Mouse (Mus musculus) MEL (cell line): Measurements from ENCODE around the gene Mettl5. TPM values are rescaled to one million over a fixed set of nuclear protein-coding genes. Genes with fewer than 3 reads are reported as not detected.

ENCODE experiments used
- DNase-seq: peaks from one replicate; pipeline ENCODE4 v3.0.0; 2011; ENCODE audit warnings: low read depth, low spot score
- H3K27ac ChIP-seq: 2 replicates; pipeline ENCODE4 v1.5.1; 2012; ENCODE audit warnings: low read depth, mild to moderate bottlenecking, control low read depth, low read length, moderate library complexity; ENCODE audit not compliant: control insufficient read depth
- H3K27me3 ChIP-seq, 2 experiments: fragments of 150-350 bp in 1 of 2; sonication (generic) in 1 of 2; 2 replicates each; pipeline ENCODE4 v1.6.1; 2012; ENCODE audit warnings: low read length in 2 of 2, mild to moderate bottlenecking in 2 of 2, improper control_type of control experiment in 1 of 2, moderate library complexity in 1 of 2; ENCODE audit not compliant: insufficient read depth in 2 of 2, control insufficient read depth in 1 of 2
- H3K36me3 ChIP-seq, 2 experiments: 2 replicates each; pipeline ENCODE4 v1.6.1; 2012 to 2014; ENCODE audit warnings: low read length in 2 of 2, improper control_type of control experiment in 1 of 2, inconsistent platforms in 1 of 2, mild to moderate bottlenecking in 1 of 2; ENCODE audit not compliant: insufficient read depth in 2 of 2, control insufficient read depth in 1 of 2
- H3K4me1 ChIP-seq, 2 experiments: fragments of 150-350 bp in 1 of 2; sonication (generic) in 1 of 2; 2 replicates each; pipeline ENCODE4 v1.6.1; 2012; ENCODE audit warnings: low read length in 2 of 2, improper control_type of control experiment in 1 of 2, mild to moderate bottlenecking in 1 of 2; ENCODE audit not compliant: insufficient read depth in 2 of 2, control insufficient read depth in 1 of 2
- H3K4me3 ChIP-seq, 2 experiments: fragments of 150-350 bp in 1 of 2; sonication (generic) in 1 of 2; 2 replicates each; pipeline ENCODE4 v1.5.1; 2012; ENCODE audit warnings: low read depth in 2 of 2, low read length in 2 of 2, mild to moderate bottlenecking in 2 of 2, moderate library complexity in 2 of 2, control low read depth in 1 of 2, improper control_type of control experiment in 1 of 2; ENCODE audit not compliant: control insufficient read depth in 1 of 2, insufficient read depth in 1 of 2
- H3K79me2 ChIP-seq: 2 replicates; pipeline ENCODE4 v1.6.1; 2012; ENCODE audit warnings: mild to moderate bottlenecking, low read length, moderate library complexity; ENCODE audit not compliant: control insufficient read depth, poor library complexity, insufficient read depth
- H3K9ac ChIP-seq: 2 replicates; pipeline ENCODE4 v1.6.1; 2012; ENCODE audit warnings: low read depth, mild to moderate bottlenecking, control low read depth, low read length, moderate library complexity; ENCODE audit not compliant: control insufficient read depth, poor library complexity, severe bottlenecking
- H3K9me3 ChIP-seq: fragments of 150-350 bp; sonication (generic); replicated peaks from 2 replicates; pipeline ENCODE4 v1.6.1; 2012; ENCODE audit warnings: mild to moderate bottlenecking, low read length, improper control_type of control experiment, moderate library complexity; ENCODE audit not compliant: insufficient read depth
- ELF1 ChIP-seq: IDR thresholded peaks from 2 replicates; pipeline ENCODE4 v1.6.1; 2014; ENCODE audit warnings: low read depth, mild to moderate bottlenecking, inconsistent platforms, low read length, improper control_type of control experiment, moderate library complexity
- EP300 ChIP-seq, 2 experiments: IDR thresholded peaks; 2 replicates each; pipeline ENCODE4 v1.6.1; 2011; ENCODE audit warnings: improper control_type of control experiment in 2 of 2, low read length in 2 of 2, low read depth in 1 of 2, mild to moderate bottlenecking in 1 of 2
- GATA1 ChIP-seq: IDR thresholded peaks from 2 replicates; pipeline ENCODE4 v1.6.1; 2011; ENCODE audit warnings: low read depth, low read length, improper control_type of control experiment
- KAT2A ChIP-seq: conservative IDR thresholded peaks from 2 replicates; pipeline ENCODE4 v1.6.1; 2012; ENCODE audit warnings: low read depth, low read length, improper control_type of control experiment, inconsistent platforms
- MAFK ChIP-seq: IDR thresholded peaks from 2 replicates; pipeline ENCODE4 v1.6.1; 2011; ENCODE audit warnings: low read depth, mild to moderate bottlenecking, low read length, improper control_type of control experiment, borderline replicate concordance
- MEF2A ChIP-seq: IDR thresholded peaks from 2 replicates; pipeline ENCODE4 v1.6.1; 2014; ENCODE audit warnings: low read depth, mild to moderate bottlenecking, inconsistent platforms, low read length, improper control_type of control experiment; ENCODE audit not compliant: poor library complexity, insufficient replicate concordance, severe bottlenecking; ENCODE audit errors: extremely low read depth
- MXI1 ChIP-seq: IDR thresholded peaks from 2 replicates; pipeline ENCODE4 v1.6.1; 2011; ENCODE audit warnings: mild to moderate bottlenecking, low read depth, low read length, improper control_type of control experiment
- MYB ChIP-seq: IDR thresholded peaks from 2 replicates; pipeline ENCODE4 v1.6.1; 2011; ENCODE audit warnings: mild to moderate bottlenecking, low read depth, low read length, improper control_type of control experiment
- POLR2AphosphoS5 ChIP-seq: IDR thresholded peaks from 2 replicates; pipeline ENCODE4 v1.6.1; 2012; ENCODE audit warnings: low read depth, borderline replicate concordance, mild to moderate bottlenecking, inconsistent platforms, low read length, moderate library complexity, mixed read lengths
- SIN3A ChIP-seq: IDR thresholded peaks from 2 replicates; pipeline ENCODE4 v1.6.1; 2012; ENCODE audit warnings: low read length, improper control_type of control experiment, inconsistent platforms
- TAL1 ChIP-seq: IDR thresholded peaks from 2 replicates; pipeline ENCODE4 v1.6.1; 2012; ENCODE audit warnings: mild to moderate bottlenecking, inconsistent platforms, low read length, moderate library complexity, mixed read lengths
- TCF12 ChIP-seq: IDR thresholded peaks from 2 replicates; pipeline ENCODE4 v1.6.1; 2014; ENCODE audit warnings: low read depth, mild to moderate bottlenecking, inconsistent platforms, low read length, improper control_type of control experiment, moderate library complexity
- USF2 ChIP-seq, 2 experiments: IDR thresholded peaks; 2 replicates each; pipeline ENCODE4 v1.6.1; 2011 to 2012; ENCODE audit warnings: improper control_type of control experiment in 2 of 2, low read length in 2 of 2, borderline replicate concordance in 1 of 2, inconsistent platforms in 1 of 2, low read depth in 1 of 2, mild to moderate bottlenecking in 1 of 2; ENCODE audit not compliant: insufficient read depth in 1 of 2
- polyA plus RNA-seq, 2 experiments: library from polyadenylated mRNA; stranded (reverse) in 1 of 2; unstranded in 1 of 2; fragments of >175 nt in 1 of 2; fragments of >200 nt in 1 of 2; gene quantifications; 2 replicates each; pipeline versions ENCODE4 v1.2.1 to v1.2.4; 2012; ENCODE audit warnings: low replicate concordance in 2 of 2, low read depth in 1 of 2; ENCODE audit not compliant: insufficient read length in 2 of 2, insufficient read depth in 1 of 2, missing spikeins in 1 of 2
- total RNA-seq: library from RNA; depleted of rRNA; stranded (reverse); fragments of 300-350 nt; gene quantifications from 2 replicates; pipeline ENCODE4 v1.2.3, GENCODE M21; 2012

Mettl5 gene
- total and polyA plus RNA-seq, 3 experiments: 27.5 to 29.2 TPM; not detected in 1

DNA sequence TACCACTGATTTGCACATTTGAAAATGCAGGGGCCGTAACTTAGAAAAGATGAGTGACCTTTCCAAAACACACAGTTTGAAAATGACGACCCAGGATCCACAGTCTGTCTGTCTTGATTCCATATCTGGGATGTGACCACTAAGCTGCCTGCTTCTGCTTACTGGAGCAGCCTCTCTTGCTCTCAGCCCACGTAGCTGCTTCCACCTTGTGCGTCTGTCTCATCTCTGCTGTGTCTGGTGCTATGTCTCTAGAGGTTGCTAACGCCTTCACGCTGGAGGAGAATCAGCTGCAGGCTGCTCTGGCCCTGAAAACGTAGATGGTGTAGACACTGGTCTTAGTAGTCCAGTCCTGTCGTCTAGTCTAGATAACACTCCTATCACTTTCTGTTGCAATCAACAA, 55.3 kb downstream of the Mettl5 start:
- TF ChIP-seq MEF2A: no peak
- no peak for TF ChIP-seq USF2 (IDR thresholded peaks at IDR 0.05; ENCODE audit: borderline replicate concordance in 1 of 2, insufficient read depth in 1 of 2, low read depth in 1 of 2, low read length in 2 of 2)
- TF ChIP-seq MXI1: no peak
- no peak for TF ChIP-seq POLR2AphosphoS5
- DNase-seq: no peak
- no peaks in the 10 kb centered on the region; a peak in 2 of 4 replicates for H3K36me3 ChIP-seq

DNA sequence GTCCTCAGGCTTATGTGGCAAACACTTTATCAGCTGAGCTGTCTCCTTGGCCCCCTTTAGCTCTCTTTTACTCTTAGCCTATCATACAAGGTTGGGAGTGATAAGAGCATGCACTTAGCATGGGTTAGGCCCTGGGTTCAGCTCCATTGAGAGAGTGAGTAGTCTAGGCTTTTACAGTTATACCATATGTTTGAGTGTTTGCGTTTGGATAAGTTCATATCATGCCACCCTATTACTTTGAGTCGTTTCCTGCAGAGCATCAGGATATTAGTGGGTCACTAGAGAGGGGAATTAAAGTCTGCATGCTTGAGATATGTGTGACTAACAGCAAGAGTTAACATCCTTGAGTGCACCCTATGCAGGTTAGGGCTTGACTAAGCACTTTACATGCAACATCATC, 55.7 kb downstream of the Mettl5 start:
- Histone ChIP-seq H3K79me2 (peaks cover 1% of the 10 kb centered on the region), H3K36me3 (no peaks in the 10 kb centered on the region; a peak in 2 of 4 replicates), H3K4me1 (no peaks in the 10 kb centered on the region), H3K27ac (no peak overlapping the region), H3K27me3 (no peaks in the 10 kb centered on the region), H3K9ac (no peak overlapping the region), H3K9me3 (no peaks in the 10 kb centered on the region), H3K4me3 (no peak overlapping the region)
- TF ChIP-seq KAT2A (no peak), EP300 (IDR thresholded peaks at IDR 0.05; ENCODE audit: low read depth in 1 of 2, low read length in 2 of 2) (peak; percentile 52 to 61; a peak in 3 of 4 replicates), MYB (peak; percentile 45; the same call in 1 of the 2 replicates), TCF12 (0 out of 2 replicates have a peak, but pooled peaks have one; percentile 9), MAFK (no peak), SIN3A (0 out of 2 replicates have a peak, but pooled peaks have one; percentile 18), TAL1 (0 out of 2 replicates have a peak, but pooled peaks have one; percentile 8), GATA1 (peak; percentile 32; the same call in 1 of the 2 replicates)
- peak; percentile 45 for DNase-seq

More for the DNA sequence above, 55.3 kb downstream of the Mettl5 start:
- Histone ChIP-seq H3K9ac (no peak overlapping the region), H3K27ac (no peak overlapping the region), H3K27me3 (no peaks in the 10 kb centered on the region), H3K4me3 (no peak overlapping the region), H3K79me2 (peaks cover under 1% of the 10 kb centered on the region), H3K9me3 (no peaks in the 10 kb centered on the region), H3K4me1 (no peaks in the 10 kb centered on the region)

DNA sequence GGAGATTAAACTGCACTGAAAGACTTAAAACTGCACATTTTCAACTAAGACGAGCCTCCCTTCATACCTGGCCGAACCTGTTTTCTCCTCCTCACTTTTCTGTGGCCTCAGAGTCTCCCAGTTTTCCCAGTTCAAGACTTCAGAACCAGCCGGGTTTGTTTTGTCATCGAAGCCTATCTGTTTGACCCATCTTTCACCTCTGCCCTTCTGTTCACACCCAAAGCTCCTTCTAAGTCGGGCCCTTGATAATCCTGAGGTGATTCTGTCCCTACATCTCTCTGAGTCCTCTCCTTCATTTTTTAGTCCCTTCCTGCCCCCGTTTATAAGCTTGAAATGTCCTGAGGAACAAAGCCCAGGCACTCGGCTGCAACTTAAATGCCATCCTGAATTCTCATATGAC, 57.4 kb downstream of the Mettl5 start:
- Histone ChIP-seq H3K79me2 (peaks cover 7% of the 10 kb centered on the region), H3K4me3 (no peak overlapping the region), H3K9ac (no peak overlapping the region), H3K36me3 (peaks cover 0 to 10% of the 10 kb centered on the region in 2 experiments; a peak in 3 of 4 replicates), H3K27me3 (no peaks in the 10 kb centered on the region), H3K4me1 (peaks cover 6% of the 10 kb centered on the region in 2 experiments; a peak in 2 of 4 replicates), H3K9me3 (no peaks in the 10 kb centered on the region), H3K27ac (no peak overlapping the region)
- no peak for DNase-seq
- no peak for TF ChIP-seq ELF1
